Mouse (Mus musculus) mouse embryonic stem cell (cell line): ENCODE measurements around the gene Cd82.

Experiments
- in situ Hi-C, 2 experiments: fragments of 300-500 bp; cut with MboI; formaldehyde crosslinking; loops; 1 replicate in 1 of 2; 3 replicates in 1 of 2; pipeline ENCODE4 v1.14.3; 2019 to 2020; ENCODE audit warnings: low sequenced_read_pairs in 2 of 2, low pct_unique_long_range_greater_than_20kb in 1 of 2, mixed read lengths in 1 of 2; ENCODE audit not compliant: unreplicated experiment in 1 of 2

The Cd82 gene

GRCm38 (mm10) chr2:93462760-93463159 is at the start of gene Cd82:
TSS of gene Cd82 (minus strand) at chr2:93463140.
- in situ Hi-C loops = no loop called here

GRCm38 (mm10) chr2:93512130-93512529 is 49.2 kb upstream of the Cd82 start:
- in situ Hi-C loops = no loop called here

GRCm38 (mm10) chr2:93510839-93511238 is 47.9 kb upstream of the Cd82 start:
- in situ Hi-C loops = no loop called here

- in situ Hi-C loops = no loop called here
Observed at GRCm38 (mm10) chr2:93509777-93510750, 47.1 kb upstream of the Cd82 start.

- in situ Hi-C loops = no loop called here
Observed at GRCm38 (mm10) chr2:93505091-93505490, 42.2 kb upstream of the Cd82 start.

GRCm38 (mm10) chr2:93503353-93503752 is 40.4 kb upstream of the Cd82 start:
- in situ Hi-C loops = no loop called here

GRCm38 (mm10) chr2:93501303-93501702 is 38.4 kb upstream of the Cd82 start:
- in situ Hi-C loops = no loop called here

- in situ Hi-C loops = no loop called here
Observed at GRCm38 (mm10) chr2:93497221-93497620, 34.3 kb upstream of the Cd82 start.

- in situ Hi-C loops = no loop called here
Observed at GRCm38 (mm10) chr2:93495170-93495569, 32.2 kb upstream of the Cd82 start.

GRCm38 (mm10) chr2:93493541-93493940 is 30.6 kb upstream of the Cd82 start:
- in situ Hi-C loops = no loop called here

- in situ Hi-C loops = no loop called here
Observed at GRCm38 (mm10) chr2:93490516-93490915, 27.6 kb upstream of the Cd82 start.

GRCm38 (mm10) chr2:93488911-93489587 is 26.1 kb upstream of the Cd82 start:
- in situ Hi-C loops = no loop called here

- in situ Hi-C loops = no loop called here
Observed at GRCm38 (mm10) chr2:93485459-93485858, 22.5 kb upstream of the Cd82 start.

- in situ Hi-C loops = no loop called here
Observed at GRCm38 (mm10) chr2:93482036-93482644, 19.2 kb upstream of the Cd82 start.

- in situ Hi-C loops = loop anchor here in 1 of 2 experiments (5.0 kb wide), 1 partner anchor 179 kb away; no protein-coding TSS in a partner anchor
Observed at GRCm38 (mm10) chr2:93478744-93479143, 15.8 kb upstream of the Cd82 start.

GRCm38 (mm10) chr2:93477519-93477918 is 14.6 kb upstream of the Cd82 start:
- in situ Hi-C loops = loop anchor here in 1 of 2 experiments (5.0 kb wide), 1 partner anchor 180 kb away; no protein-coding TSS in a partner anchor

- in situ Hi-C loops = loop anchor here in 1 of 2 experiments (5.0 kb wide), 1 partner anchor 181 kb away; no protein-coding TSS in a partner anchor
Observed at GRCm38 (mm10) chr2:93476487-93476886, 13.5 kb upstream of the Cd82 start.

GRCm38 (mm10) chr2:93475040-93475439 is 12.1 kb upstream of the Cd82 start:
- in situ Hi-C loops = loop anchor here in 1 of 2 experiments (5.0 kb wide), 1 partner anchor 182 kb away; no protein-coding TSS in a partner anchor

- in situ Hi-C loops = no loop called here
Observed at GRCm38 (mm10) chr2:93473915-93474314, 11.0 kb upstream of the Cd82 start.
